Mouse (Mus musculus): ENCODE measurements around the gene Fam155a. TPM values are rescaled to one million over a fixed set of nuclear protein-coding genes. Genes with fewer than 3 reads are reported as not detected.

The Fam155a gene
- polyA plus RNA-seq, 1 experiment from 2014 or later: 0.95 TPM

- H3K36me3 ChIP-seq (ENCODE audit: control insufficient read depth, insufficient read depth, low read length): no peaks in the 10 kb centered on the region
- no peaks in the 10 kb centered on the region for H3K4me1 ChIP-seq (ENCODE audit: control insufficient read depth, insufficient read depth, low read length)
- no peak overlapping the region for H3K9ac ChIP-seq (ENCODE audit: low read depth, low read length)
- no peak for ATAC-seq (ENCODE audit: low FRiP score, low TSS enrichment)
- 54% methylated on average over 8 of the region's 8 CpGs for WGBS
- no peaks in the 10 kb centered on the region for H3K9me3 ChIP-seq (ENCODE audit: control insufficient read depth, low read length)
- no peak overlapping the region for H3K4me3 ChIP-seq (ENCODE audit: low read length)
- no peaks in the 10 kb centered on the region for H3K27me3 ChIP-seq (ENCODE audit: control insufficient read depth, insufficient read depth, low read length)
- H3K27ac ChIP-seq (ENCODE audit: low read depth, low read length): no peak overlapping the region
- no peak overlapping the region for H3K4me2 ChIP-seq (replicated peaks; ENCODE audit: low read depth, low read length)
Measured at GRCm38 (mm10) chr8:9261527-9261926, 509.4 kb downstream of the Fam155a start.

- Histone ChIP-seq H3K4me1 (ENCODE audit: control insufficient read depth, insufficient read depth, low read length) (no peaks in the 10 kb centered on the region), H3K36me3 (ENCODE audit: control insufficient read depth, insufficient read depth, low read length) (no peaks in the 10 kb centered on the region), H3K9me3 (ENCODE audit: control insufficient read depth, low read length) (no peaks in the 10 kb centered on the region), H3K4me3 (ENCODE audit: low read length) (no peak overlapping the region), H3K9ac (ENCODE audit: low read depth, low read length) (no peak overlapping the region), H3K4me2 (replicated peaks; ENCODE audit: low read depth, low read length) (no peak overlapping the region), H3K27me3 (ENCODE audit: control insufficient read depth, insufficient read depth, low read length) (no peaks in the 10 kb centered on the region), H3K27ac (ENCODE audit: low read depth, low read length) (no peak overlapping the region)
- 96% methylated on average over 5 of the region's 5 CpGs for WGBS
- ATAC-seq (ENCODE audit: low FRiP score, low TSS enrichment): no peak
Measured at GRCm38 (mm10) chr8:9255316-9255715, 515.6 kb downstream of the Fam155a start.

- Histone ChIP-seq H3K36me3 (ENCODE audit: control insufficient read depth, insufficient read depth, low read length) (no peaks in the 10 kb centered on the region), H3K9ac (ENCODE audit: low read depth, low read length) (no peak overlapping the region), H3K9me3 (ENCODE audit: control insufficient read depth, low read length) (no peaks in the 10 kb centered on the region), H3K4me1 (ENCODE audit: control insufficient read depth, insufficient read depth, low read length) (no peaks in the 10 kb centered on the region), H3K4me3 (ENCODE audit: low read length) (no peak overlapping the region), H3K27me3 (ENCODE audit: control insufficient read depth, insufficient read depth, low read length) (no peaks in the 10 kb centered on the region), H3K27ac (ENCODE audit: low read depth, low read length) (no peak overlapping the region), H3K4me2 (replicated peaks; ENCODE audit: low read depth, low read length) (no peak overlapping the region)
- no peak for ATAC-seq (ENCODE audit: low FRiP score, low TSS enrichment)
- WGBS: 74% methylated on average over 4 of the region's 4 CpGs
Measured at GRCm38 (mm10) chr8:9252991-9253390, 518.0 kb downstream of the Fam155a start.

GRCm38 (mm10) chr8:9248109-9248821 lies 522.7 kb downstream of the Fam155a start:
- ATAC-seq (ENCODE audit: low FRiP score, low TSS enrichment): no peak
- Histone ChIP-seq H3K9me3 (ENCODE audit: control insufficient read depth, low read length) (no peaks in the 10 kb centered on the region), H3K4me3 (ENCODE audit: low read length) (no peak overlapping the region), H3K27ac (ENCODE audit: low read depth, low read length) (no peak overlapping the region), H3K4me1 (ENCODE audit: control insufficient read depth, insufficient read depth, low read length) (no peaks in the 10 kb centered on the region), H3K36me3 (ENCODE audit: control insufficient read depth, insufficient read depth, low read length) (no peaks in the 10 kb centered on the region), H3K9ac (ENCODE audit: low read depth, low read length) (no peak overlapping the region), H3K27me3 (ENCODE audit: control insufficient read depth, insufficient read depth, low read length) (no peaks in the 10 kb centered on the region), H3K4me2 (replicated peaks; ENCODE audit: low read depth, low read length) (no peak overlapping the region)
- 79% methylated on average over 17 of the region's 17 CpGs for WGBS

GRCm38 (mm10) chr8:9245994-9246393 lies 525.0 kb downstream of the Fam155a start:
- H3K4me1 ChIP-seq (ENCODE audit: control insufficient read depth, insufficient read depth, low read length): no peaks in the 10 kb centered on the region
- H3K4me3 ChIP-seq (ENCODE audit: low read length): no peak overlapping the region
- no peaks in the 10 kb centered on the region for H3K36me3 ChIP-seq (ENCODE audit: control insufficient read depth, insufficient read depth, low read length)
- no peak overlapping the region for H3K27ac ChIP-seq (ENCODE audit: low read depth, low read length)
- H3K27me3 ChIP-seq (ENCODE audit: control insufficient read depth, insufficient read depth, low read length): no peaks in the 10 kb centered on the region
- no peak for ATAC-seq (ENCODE audit: low FRiP score, low TSS enrichment)
- no peak overlapping the region for H3K9ac ChIP-seq (ENCODE audit: low read depth, low read length)
- no peak overlapping the region for H3K4me2 ChIP-seq (replicated peaks; ENCODE audit: low read depth, low read length)
- WGBS: 39% methylated on average over 5 of the region's 5 CpGs
- no peaks in the 10 kb centered on the region for H3K9me3 ChIP-seq (ENCODE audit: control insufficient read depth, low read length)

- WGBS: 11% methylated on average over 5 of the region's 5 CpGs
- H3K4me3 ChIP-seq (ENCODE audit: low read length): no peak overlapping the region
- ATAC-seq (ENCODE audit: low FRiP score, low TSS enrichment): peak; percentile 35; the same call in 1 of the 2 replicates
- no peak overlapping the region for H3K4me2 ChIP-seq (replicated peaks; ENCODE audit: low read depth, low read length)
- no peak overlapping the region for H3K27ac ChIP-seq (ENCODE audit: low read depth, low read length)
- H3K27me3 ChIP-seq (ENCODE audit: control insufficient read depth, insufficient read depth, low read length): no peaks in the 10 kb centered on the region
- no peaks in the 10 kb centered on the region for H3K36me3 ChIP-seq (ENCODE audit: control insufficient read depth, insufficient read depth, low read length)
- H3K9me3 ChIP-seq (ENCODE audit: control insufficient read depth, low read length): no peaks in the 10 kb centered on the region
- H3K9ac ChIP-seq (ENCODE audit: low read depth, low read length): no peak overlapping the region
- no peaks in the 10 kb centered on the region for H3K4me1 ChIP-seq (ENCODE audit: control insufficient read depth, insufficient read depth, low read length)
Measured at GRCm38 (mm10) chr8:9240996-9241395, 530.0 kb downstream of the Fam155a start.

GRCm38 (mm10) chr8:9239741-9240140 lies 531.2 kb downstream of the Fam155a start:
- 47% methylated on average over 11 of the region's 11 CpGs for WGBS
- H3K9me3 ChIP-seq (ENCODE audit: control insufficient read depth, low read length): no peaks in the 10 kb centered on the region

GRCm38 (mm10) chr8:9238974-9239373 lies 532.0 kb downstream of the Fam155a start:
- no peak for ATAC-seq (ENCODE audit: low FRiP score, low TSS enrichment)
- H3K4me1 ChIP-seq (ENCODE audit: control insufficient read depth, insufficient read depth, low read length): no peaks in the 10 kb centered on the region
- 70% methylated on average over 9 of the region's 9 CpGs for WGBS

More at GRCm38 (mm10) chr8:9239741-9240140, 531.2 kb downstream of the Fam155a start:
- Histone ChIP-seq H3K27me3 (ENCODE audit: control insufficient read depth, insufficient read depth, low read length) (no peaks in the 10 kb centered on the region), H3K36me3 (ENCODE audit: control insufficient read depth, insufficient read depth, low read length) (no peaks in the 10 kb centered on the region), H3K9ac (ENCODE audit: low read depth, low read length) (no peak overlapping the region), H3K4me2 (replicated peaks; ENCODE audit: low read depth, low read length) (no peak overlapping the region), H3K4me1 (ENCODE audit: control insufficient read depth, insufficient read depth, low read length) (no peaks in the 10 kb centered on the region), H3K4me3 (ENCODE audit: low read length) (no peak overlapping the region), H3K27ac (ENCODE audit: low read depth, low read length) (no peak overlapping the region)
- ATAC-seq (ENCODE audit: low FRiP score, low TSS enrichment): no peak

GRCm38 (mm10) chr8:9233326-9233919 lies 537.5 kb downstream of the Fam155a start:
- no peaks in the 10 kb centered on the region for H3K9me3 ChIP-seq (ENCODE audit: control insufficient read depth, low read length)
- peak; percentile 87 for ATAC-seq (ENCODE audit: low FRiP score, low TSS enrichment)
- H3K4me1 ChIP-seq (ENCODE audit: control insufficient read depth, insufficient read depth, low read length): no peaks in the 10 kb centered on the region
- no peaks in the 10 kb centered on the region for H3K36me3 ChIP-seq (ENCODE audit: control insufficient read depth, insufficient read depth, low read length)
- WGBS: 4% methylated on average over 12 of the region's 12 CpGs
- no peak overlapping the region for H3K4me3 ChIP-seq (ENCODE audit: low read length)
- no peaks in the 10 kb centered on the region for H3K27me3 ChIP-seq (ENCODE audit: control insufficient read depth, insufficient read depth, low read length)
- no peak overlapping the region for H3K9ac ChIP-seq (ENCODE audit: low read depth, low read length)
- H3K4me2 ChIP-seq (replicated peaks; ENCODE audit: low read depth, low read length): no peak overlapping the region
- no peak overlapping the region for H3K27ac ChIP-seq (ENCODE audit: low read depth, low read length)

More at GRCm38 (mm10) chr8:9238974-9239373, 532.0 kb downstream of the Fam155a start:
- no peak overlapping the region for H3K9ac ChIP-seq (ENCODE audit: low read depth, low read length)
- H3K9me3 ChIP-seq (ENCODE audit: control insufficient read depth, low read length): no peaks in the 10 kb centered on the region
- no peaks in the 10 kb centered on the region for H3K36me3 ChIP-seq (ENCODE audit: control insufficient read depth, insufficient read depth, low read length)
- no peak overlapping the region for H3K4me2 ChIP-seq (replicated peaks; ENCODE audit: low read depth, low read length)
- H3K27ac ChIP-seq (ENCODE audit: low read depth, low read length): no peak overlapping the region
- no peak overlapping the region for H3K4me3 ChIP-seq (ENCODE audit: low read length)
- H3K27me3 ChIP-seq (ENCODE audit: control insufficient read depth, insufficient read depth, low read length): no peaks in the 10 kb centered on the region
